Comparison of ENCODE assay signal across 8 mouse cellular contexts in the genomic region with DNA sequence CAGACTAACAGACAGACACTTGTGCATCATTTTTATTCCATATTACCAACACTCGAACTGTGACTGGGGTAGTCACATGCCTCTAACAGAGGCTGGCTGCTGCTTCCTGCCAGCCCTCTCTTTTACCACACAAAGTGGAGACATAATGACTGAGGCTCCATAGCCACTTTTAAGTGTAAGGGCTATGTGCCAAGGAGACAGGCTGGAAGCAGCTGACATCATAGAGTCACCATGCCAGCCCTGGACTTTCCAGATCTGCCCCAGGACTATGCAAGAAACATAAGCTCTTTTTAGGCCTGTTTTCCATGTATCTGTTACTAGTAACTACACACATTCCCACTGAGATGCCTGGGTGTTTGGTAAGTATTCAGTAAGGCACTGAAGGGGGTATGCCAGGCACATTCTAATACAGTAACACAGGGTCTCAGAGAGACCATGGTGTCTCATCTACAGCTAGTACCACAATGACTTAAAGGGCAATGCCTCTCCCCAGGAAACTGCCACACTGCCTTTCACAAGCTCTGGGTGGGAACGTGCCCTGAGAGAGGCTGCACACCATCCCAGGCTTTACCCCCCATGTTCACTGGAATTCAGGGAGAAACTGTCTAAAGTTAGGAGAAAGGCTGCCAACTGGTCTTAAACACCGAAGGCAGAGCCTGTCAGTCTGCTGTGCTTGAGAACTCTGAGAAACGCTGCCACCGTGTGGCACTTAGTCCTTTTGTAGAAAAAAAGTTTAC. TPM values are rescaled to one million over a fixed set of nuclear protein-coding genes. Genes with fewer than 3 reads are reported as not detected.
DNase-seq lines count a peak whose midpoint lies in the region; ATAC-seq and TF ChIP-seq lines count a peak whose summit lies in the region.

No protein-coding gene starts in this region.

- TF ChIP-seq POLR2A in CH12.LX (IDR thresholded peaks at IDR 0.05; ENCODE audit: low read depth, low read length) = no peak
- no peak for TF ChIP-seq POLR2A in thymus, adult 2 months (IDR thresholded peaks at IDR 0.05; ENCODE audit: control insufficient read depth, extremely low read depth, insufficient read depth, low read length, poor library complexity)

- dilution Hi-C loops in CH12.LX (cut with MboI; ENCODE audit: extremely low pct_ligation_motif_present, extremely low pct_unique_long_range_greater_than_20kb, low sequenced_read_pairs) = no loop called here

- TF ChIP-seq CTCF in CH12.LX (conservative IDR thresholded peaks at IDR 0.05 in 1 of 2, IDR thresholded peaks at IDR 0.05 in 1 of 2; ENCODE audit: low read depth in 2 of 2, low read length in 2 of 2) = peak in 1 of 2 experiments; percentile 58; a peak in 2 of 4 replicates
- no peak for TF ChIP-seq CTCF in thymus, adult 2 months (IDR thresholded peaks at IDR 0.05; ENCODE audit: borderline replicate concordance, control insufficient read depth, extremely low read depth, insufficient read depth, low read length, poor library complexity)

- no peaks in the 10 kb centered on the region for H3K4me1 ChIP-seq in kidney, embryonic 16.5 days (ENCODE audit: insufficient read depth, low read length)
- no peaks in the 10 kb centered on the region for H3K4me1 ChIP-seq in CH12.LX (ENCODE audit: control insufficient read depth in 1 of 2, insufficient read depth in 2 of 2)
- H3K4me1 ChIP-seq in hindbrain, embryonic 15.5 days (replicated peaks) = 0 out of 2 replicates have a peak, but pooled peaks cover 3% of the 10 kb centered on the region
- no peaks in the 10 kb centered on the region for H3K4me1 ChIP-seq in thymus, adult 2 months (replicated peaks; ENCODE audit: control insufficient read depth, insufficient read depth, low read length)

- no peaks in the 10 kb centered on the region for H3K9me3 ChIP-seq in kidney, embryonic 16.5 days (ENCODE audit: low read length)
- no peaks in the 10 kb centered on the region for H3K9me3 ChIP-seq in CH12.LX (replicated peaks; ENCODE audit: low read length)
- no peaks in the 10 kb centered on the region for H3K9me3 ChIP-seq in hindbrain, embryonic 15.5 days

- no peak overlapping the region for H3K4me3 ChIP-seq in kidney, embryonic 16.5 days (ENCODE audit: low read length)
- no peak overlapping the region for H3K4me3 ChIP-seq in CH12.LX (replicated peaks in 1 of 3; ENCODE audit: low read depth in 2 of 3, low read length in 2 of 3, poor library complexity in 1 of 3)
- H3K4me3 ChIP-seq in hindbrain, embryonic 15.5 days = no peak overlapping the region
- H3K4me3 ChIP-seq in thymus, adult 2 months (ENCODE audit: control insufficient read depth, insufficient read depth, low read length) = no peak overlapping the region

- no peaks in the 10 kb centered on the region for H3K79me2 ChIP-seq in CH12.LX (replicated peaks; ENCODE audit: control insufficient read depth, extremely low read depth, insufficient read depth, poor library complexity, severe bottlenecking)

- H3K27me3 ChIP-seq in kidney, embryonic 16.5 days (ENCODE audit: insufficient read depth, low read length) = no peaks in the 10 kb centered on the region
- H3K27me3 ChIP-seq in CH12.LX (replicated peaks) = no peaks in the 10 kb centered on the region
- H3K27me3 ChIP-seq in hindbrain, embryonic 15.5 days = no peaks in the 10 kb centered on the region
- no peaks in the 10 kb centered on the region for H3K27me3 ChIP-seq in thymus, adult 2 months (ENCODE audit: control insufficient read depth, insufficient read depth, low read length)

- H3K27ac ChIP-seq in kidney, embryonic 16.5 days (ENCODE audit: low read length) = no peak overlapping the region
- H3K27ac ChIP-seq in CH12.LX (ENCODE audit: insufficient read depth, low read depth) = no peak overlapping the region
- H3K27ac ChIP-seq in hindbrain, embryonic 15.5 days (replicated peaks) = no peak overlapping the region
- H3K27ac ChIP-seq in thymus, adult 2 months (ENCODE audit: control insufficient read depth, insufficient read depth, low read length) = no peak overlapping the region

- peaks cover 7% of the 10 kb centered on the region; the same call in 1 of the 2 replicates for H3K36me3 ChIP-seq in kidney, embryonic 16.5 days (ENCODE audit: insufficient read depth, low read length)
- H3K36me3 ChIP-seq in CH12.LX (replicated peaks in 1 of 2; ENCODE audit: control insufficient read depth in 1 of 2, insufficient read depth in 1 of 2, low read length in 1 of 2) = peaks cover 0 to 59% of the 10 kb centered on the region in 2 experiments
- H3K36me3 ChIP-seq in hindbrain, embryonic 15.5 days = no peaks in the 10 kb centered on the region
- H3K36me3 ChIP-seq in thymus, adult 2 months (ENCODE audit: control insufficient read depth, insufficient read depth, low read length) = no peaks in the 10 kb centered on the region

- no peak overlapping the region for H3K9ac ChIP-seq in kidney, embryonic 16.5 days (replicated peaks; ENCODE audit: low read length)
- no peak overlapping the region for H3K9ac ChIP-seq in CH12.LX (ENCODE audit: insufficient read depth, low read depth)
- no peak overlapping the region for H3K9ac ChIP-seq in hindbrain, embryonic 15.5 days

- peak; percentile 58 for TF ChIP-seq RAD21 in CH12.LX (IDR thresholded peaks at IDR 0.05; ENCODE audit: low read depth, low read length)

- ATAC-seq in kidney, embryonic 16.5 days (ENCODE audit: low FRiP score, low TSS enrichment) = no peak
- ATAC-seq in hindbrain, embryonic 15.5 days (ENCODE audit: low FRiP score, low read depth) = peak; percentile 51; the same call in 1 of the 2 replicates

- 23% methylated on average over 5 of the region's 5 CpGs for WGBS in kidney, embryonic 16.5 days
- 17% methylated on average over 5 of the region's 5 CpGs for WGBS in hindbrain, embryonic 15.5 days
- 60% methylated on average over 5 of the region's 5 CpGs for WGBS in thymus, adult 2 months

- peak; percentile 35 for DNase-seq in kidney, adult 18-20 months
- DNase-seq in CH12.LX (ENCODE audit: extremely low read depth) = peak; percentile 24
- DNase-seq in adrenal gland, postnatal 10 days = peak; percentile 60
- peak; percentile 73 for DNase-seq in lung, postnatal 10 days
- no peak for DNase-seq in thymus, adult 2 months
- DNase-seq in natural killer cell, adult 2 months (ENCODE audit: low spot score in 2 of 2) = no peak

- TF ChIP-seq EP300 in CH12.LX (IDR thresholded peaks at IDR 0.05; ENCODE audit: low read length) = no peak

- H3K4me2 ChIP-seq in kidney, embryonic 16.5 days (replicated peaks; ENCODE audit: low read depth, low read length) = no peak overlapping the region
- no peak overlapping the region for H3K4me2 ChIP-seq in CH12.LX (ENCODE audit: insufficient read depth, low read depth, poor library complexity, severe bottlenecking)
- no peak overlapping the region for H3K4me2 ChIP-seq in hindbrain, embryonic 15.5 days

- in situ Hi-C loops in CH12.LX (cut with MboI; ENCODE audit: low pct_ligation_motif_present, low pct_unique_long_range_greater_than_20kb, low sequenced_read_pairs) = no loop called here

TF ChIP-seq in CH12.LX, 34 proteins besides CTCF, POLR2A, EP300 and RAD21:
- TF ChIP-seq IRF4 (IDR thresholded peaks at IDR 0.05; ENCODE audit: low read depth, low read length) (no peak), MAX (IDR thresholded peaks at IDR 0.05; ENCODE audit: low read length) (no peak), TBP (conservative IDR thresholded peaks at IDR 0.05; ENCODE audit: low read depth, low read length) (no peak), SMC3 (IDR thresholded peaks at IDR 0.05; ENCODE audit: low read depth, low read length) (peak; percentile 56), ZNF384 (IDR thresholded peaks at IDR 0.05; ENCODE audit: low read depth, low read length) (peak; percentile 61)

RNA-seq across cellular contexts. Expression of gene Bloc1s5, which starts 9.2 kb away (rescaled TPM):
- polyA plus RNA-seq in kidney, embryonic 16.5 days (2015; fragmentation: Nextera tagmentation; extraction: Ambion mirVana) = 22.7 and 24.0 TPM in 2 replicates
- 5.6 and 6.2 TPM in 2 replicates for total RNA-seq in CH12.LX (2012; rRNA removed)
- total RNA-seq in CH12.LX (2014; rRNA removed) = 8.5 and 9.3 TPM in 2 replicates
- 12.7 and 17.1 TPM in 2 replicates for polyA plus RNA-seq in CH12.LX (2012; ENCODE audit: insufficient read length, low read depth)
- total RNA-seq in adrenal gland, postnatal 10 days (2021) = 10 to 100 TPM; 20.0 to 25.0 TPM
- polyA plus RNA-seq in hindbrain, embryonic 15.5 days (2015; fragmentation: Nextera tagmentation; extraction: Ambion mirVana) = 20.5 and 20.8 TPM in 2 replicates
- 2.7 and 3.5 TPM in 2 replicates for polyA plus RNA-seq in thymus, adult 2 months (2012; rRNA removed)

RNA-seq across cellular contexts. Expression of gene Eef1e1, which starts 33.2 kb away (rescaled TPM):
- polyA plus RNA-seq in kidney, embryonic 16.5 days (2015; fragmentation: Nextera tagmentation; extraction: Ambion mirVana) = 54.1 and 55.3 TPM in 2 replicates
- total RNA-seq in CH12.LX (2012; rRNA removed) (148 and 187 TPM in 2 replicates), CH12.LX (2014; rRNA removed) (122 and 123 TPM in 2 replicates)
- 151 and 180 TPM in 2 replicates for polyA plus RNA-seq in CH12.LX (2012; ENCODE audit: insufficient read length, low read depth)
- total RNA-seq in adrenal gland, postnatal 10 days (2021) = 10 to 100 TPM; 24.9 to 33.8 TPM
- polyA plus RNA-seq in hindbrain, embryonic 15.5 days (2015; fragmentation: Nextera tagmentation; extraction: Ambion mirVana) = 97.5 and 106 TPM in 2 replicates
- 11.3 and 12.3 TPM in 2 replicates for polyA plus RNA-seq in thymus, adult 2 months (2012; rRNA removed)

Comparison
In these comparisons a context has a peak if more than half of its experiments do, and no peak if none do; other contexts are left out.
1. DNase-seq: peak in kidney, adult 18-20 months (single experiment), CH12.LX (single experiment), adrenal gland, postnatal 10 days (single experiment) and lung, postnatal 10 days (single experiment); none in thymus, adult 2 months (single experiment) and natural killer cell, adult 2 months (0 of 2).